22 mouse cellular contexts compared by ENCODE assay signal in genomic region chr2:167642164-167642563, GRCm38 (mm10). TPM values are rescaled to one million over a fixed set of nuclear protein-coding genes. Genes with fewer than 3 reads are reported as not detected.
"Had no signal": no experiment of that assay in that cellular context is flagged by ENCODE, and none has a peak within 500 bp of the region (broad histone marks: within the 10 kb centered on the region; RNA-seq: fewer than 3 reads in every experiment).

No protein-coding gene starts in this region.

- H3K4me3 ChIP-seq: heart, embryonic 10.5 days; heart, embryonic 12.5 days; hindbrain, embryonic 10.5 days; hindbrain, embryonic 12.5 days; hindbrain, embryonic 15.5 days; limb, embryonic 13.5 days; limb, embryonic 15.5 days; liver, embryonic 12.5 days had no signal

- H3K4me1 ChIP-seq: heart, embryonic 10.5 days; heart, embryonic 12.5 days; hindbrain, embryonic 10.5 days; hindbrain, embryonic 12.5 days; hindbrain, embryonic 15.5 days; limb, embryonic 13.5 days; limb, embryonic 15.5 days had no signal

- ATAC-seq: forebrain, postnatal 0 days; hindbrain, postnatal 0 days had no signal

- H3K27ac ChIP-seq: heart, embryonic 10.5 days; hindbrain, embryonic 10.5 days; hindbrain, embryonic 12.5 days; hindbrain, embryonic 15.5 days; hindbrain, postnatal 0 days; limb, embryonic 13.5 days; limb, embryonic 15.5 days; liver, embryonic 12.5 days; liver, embryonic 14.5 days had no signal

- H3K27me3 ChIP-seq: heart, embryonic 12.5 days; hindbrain, embryonic 12.5 days; hindbrain, embryonic 15.5 days; limb, embryonic 13.5 days; limb, embryonic 15.5 days had no signal

- H3K9ac ChIP-seq: forebrain, postnatal 0 days; heart, embryonic 12.5 days; hindbrain, embryonic 12.5 days; hindbrain, embryonic 15.5 days; limb, embryonic 13.5 days; limb, embryonic 15.5 days; liver, embryonic 12.5 days; liver, embryonic 14.5 days had no signal

- H3K4me2 ChIP-seq: heart, embryonic 12.5 days; hindbrain, embryonic 12.5 days; hindbrain, embryonic 15.5 days; limb, embryonic 13.5 days; limb, embryonic 15.5 days had no signal

- H3K36me3 ChIP-seq: hindbrain, embryonic 15.5 days had no signal

- H3K9me3 ChIP-seq: heart, embryonic 10.5 days; heart, embryonic 12.5 days; hindbrain, embryonic 10.5 days; hindbrain, embryonic 12.5 days; hindbrain, embryonic 15.5 days; limb, embryonic 15.5 days; liver, embryonic 12.5 days had no signal

- DNase-seq: forebrain, postnatal 0 days; gastrocnemius, postnatal 25 days; heart, adult 18-20 months; heart, postnatal 10 days; heart, postnatal 4 days; kidney, adult 11 months; kidney, postnatal 10 days; layer of hippocampus, adult 9-11 months; layer of hippocampus, postnatal 36 days; left cerebral cortex, postnatal 4 days; lung, adult 18-20 months had no signal

RNA-seq across cellular contexts. Expression of gene Gm20431, which starts 19.1 kb away (rescaled TPM):
- total RNA-seq: forebrain, postnatal 0 days had no signal
- polyA plus RNA-seq: large intestine, adult 2 months had no signal
